Mouse (Mus musculus) cerebral cortex, adult 2 months (tissue): Measurements from ENCODE around the gene Glrx.

ENCODE experiments used
- WGBS: fragments of 180-500 bp; shearing (Covaris S2); methylation state at CpG from one replicate; pipeline ENCODE4 v1.1.7; 2018; 5-methylcytosine and 5-hydroxymethylcytosine counted together

Gene Glrx

DNA sequence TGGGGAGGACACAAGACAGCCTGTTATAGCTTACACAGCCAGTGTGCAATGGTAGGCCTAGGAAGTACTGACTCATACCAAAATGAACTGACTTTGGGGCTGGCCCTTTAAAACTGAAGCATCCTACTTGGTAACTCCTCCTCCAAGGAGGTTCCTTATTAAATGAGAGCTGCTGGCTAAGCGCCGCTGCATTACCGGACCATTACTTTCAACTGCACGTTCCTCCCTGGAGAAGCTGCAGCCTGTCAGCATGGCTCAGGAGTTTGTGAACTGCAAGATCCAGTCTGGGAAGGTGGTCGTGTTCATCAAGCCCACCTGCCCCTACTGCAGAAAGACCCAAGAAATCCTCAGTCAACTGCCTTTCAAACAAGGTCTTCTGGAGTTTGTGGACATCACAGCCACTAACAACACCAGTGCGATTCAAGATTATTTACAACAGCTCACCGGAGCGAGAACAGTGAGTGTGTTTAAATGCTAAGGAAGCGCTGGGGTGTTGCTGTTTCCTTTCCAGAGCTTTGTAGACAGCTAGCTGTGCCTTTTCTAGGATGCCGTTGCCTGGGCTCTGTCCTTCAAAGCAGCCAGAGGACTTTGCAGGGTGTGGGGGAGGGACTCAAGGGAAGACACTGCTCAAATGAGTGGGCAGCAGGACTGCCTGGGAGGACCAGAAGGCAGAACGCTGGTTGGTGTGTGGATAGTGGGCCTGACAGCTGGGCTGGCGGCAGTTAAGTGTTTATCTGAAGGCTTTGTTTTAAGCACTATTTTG lies at the start of gene Glrx:
TSS of gene Glrx (plus strand) at position 150 of the 763 bp plus-strand sequence.
- under 1% methylated on average over 12 of the region's 12 CpGs for WGBS

DNA sequence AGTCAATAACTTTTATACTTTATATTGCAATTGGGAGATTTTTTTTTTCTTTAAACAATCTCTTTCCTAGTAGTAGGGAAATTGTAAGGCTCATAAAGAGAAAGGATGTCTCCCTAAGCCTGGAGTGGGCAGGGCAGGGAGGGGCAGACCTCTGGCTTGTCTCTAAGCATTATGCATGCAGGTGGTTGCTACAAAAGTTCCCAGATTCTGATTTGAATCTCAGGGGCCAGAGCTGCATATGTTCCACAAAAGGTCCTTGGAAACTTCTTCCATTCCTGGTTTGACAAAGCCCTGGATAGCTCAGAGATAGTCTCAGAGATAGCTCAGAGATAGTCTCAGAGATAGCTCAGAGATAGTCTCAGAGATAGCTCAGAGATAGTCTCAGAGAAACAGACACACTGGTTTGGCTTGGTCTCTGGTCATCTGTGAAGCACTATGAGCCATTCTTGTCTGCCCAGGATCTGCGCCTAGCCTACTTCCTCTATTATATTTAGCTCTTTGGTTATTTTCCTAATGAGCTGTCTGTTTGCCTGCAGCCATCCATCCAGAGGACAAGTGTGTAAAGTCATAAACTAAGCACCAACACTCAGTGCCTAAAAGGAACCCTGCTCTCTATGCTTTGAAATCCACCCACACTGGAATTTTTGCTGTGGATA lies 49.0 kb upstream of the Glrx start:
- 44% methylated on average over 1 of the region's 1 CpGs for WGBS

DNA sequence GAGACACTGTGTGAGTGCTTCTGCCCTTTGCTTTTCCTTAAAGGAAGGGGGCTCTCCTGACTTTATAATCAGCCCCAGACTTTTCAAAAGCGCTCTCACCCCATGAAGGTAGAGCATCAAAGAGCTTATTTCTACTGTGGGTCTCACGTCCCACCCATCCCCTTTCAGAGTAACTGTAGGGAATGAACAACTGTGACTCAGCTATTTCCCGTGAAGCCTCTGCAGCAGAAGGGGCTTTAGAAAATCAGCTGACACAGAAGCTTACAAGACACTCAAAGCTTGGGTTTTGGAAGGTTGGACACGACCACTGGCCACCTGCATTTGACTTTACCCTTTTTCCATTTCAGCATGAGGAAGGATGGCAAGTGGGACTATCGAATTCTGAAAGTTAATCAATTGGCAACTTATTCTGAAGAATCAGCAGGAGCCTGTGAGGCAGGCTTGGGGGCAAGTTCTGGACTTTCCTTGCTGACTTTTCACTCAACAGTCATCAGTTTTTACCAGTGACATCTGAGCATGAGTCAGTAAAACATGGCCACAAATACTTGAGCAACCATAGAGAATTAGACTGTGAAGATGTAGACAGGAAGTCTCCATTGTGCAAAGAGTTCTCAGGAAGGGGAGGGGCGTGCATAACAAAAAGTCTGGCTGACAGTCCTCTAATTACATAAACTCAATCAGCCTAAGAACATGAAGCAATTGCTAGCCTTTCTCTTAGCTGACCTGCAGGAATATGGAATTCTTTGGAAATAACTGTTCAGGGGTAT lies 45.6 kb upstream of the Glrx start:
- WGBS, result 78% methylated on average over 6 of the region's 6 CpGs

DNA sequence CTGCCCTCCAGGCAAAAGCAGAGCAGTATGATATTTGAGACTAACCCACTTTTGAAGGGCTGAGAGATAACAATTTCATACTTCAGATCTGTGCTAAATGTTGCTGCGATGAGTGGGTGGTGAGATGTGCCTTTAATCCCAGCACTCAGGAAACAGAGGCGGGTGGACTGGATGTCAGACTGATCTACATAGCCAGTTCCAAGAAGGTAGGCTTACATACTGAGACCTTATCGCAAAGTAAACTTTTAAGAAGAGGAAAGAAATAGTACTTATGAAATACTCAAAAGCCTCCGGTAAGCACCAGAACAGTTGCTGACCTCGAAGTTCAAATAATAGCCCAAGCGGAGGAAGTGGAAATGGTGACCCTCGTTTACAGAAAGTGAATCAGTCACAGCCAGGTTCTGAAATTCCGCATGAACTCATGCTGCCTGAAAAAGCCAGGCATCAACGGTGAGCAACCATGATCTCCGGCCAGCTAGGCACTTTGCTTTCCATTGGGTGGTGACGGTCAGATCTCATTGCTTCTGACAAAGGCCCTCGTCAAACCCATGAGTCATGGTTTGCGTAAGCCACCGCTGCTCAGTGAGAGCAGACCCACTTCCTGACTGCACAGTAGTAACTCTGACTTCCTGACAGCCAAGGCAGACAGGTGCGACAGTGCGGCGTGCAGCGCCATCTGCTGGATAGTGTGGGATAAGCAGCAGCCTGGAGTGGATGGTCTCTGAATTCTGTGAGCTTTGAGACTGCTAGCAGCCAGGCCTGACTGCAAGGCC lies 42.1 kb upstream of the Glrx start:
- 19% methylated on average over 18 of the region's 18 CpGs for WGBS

DNA sequence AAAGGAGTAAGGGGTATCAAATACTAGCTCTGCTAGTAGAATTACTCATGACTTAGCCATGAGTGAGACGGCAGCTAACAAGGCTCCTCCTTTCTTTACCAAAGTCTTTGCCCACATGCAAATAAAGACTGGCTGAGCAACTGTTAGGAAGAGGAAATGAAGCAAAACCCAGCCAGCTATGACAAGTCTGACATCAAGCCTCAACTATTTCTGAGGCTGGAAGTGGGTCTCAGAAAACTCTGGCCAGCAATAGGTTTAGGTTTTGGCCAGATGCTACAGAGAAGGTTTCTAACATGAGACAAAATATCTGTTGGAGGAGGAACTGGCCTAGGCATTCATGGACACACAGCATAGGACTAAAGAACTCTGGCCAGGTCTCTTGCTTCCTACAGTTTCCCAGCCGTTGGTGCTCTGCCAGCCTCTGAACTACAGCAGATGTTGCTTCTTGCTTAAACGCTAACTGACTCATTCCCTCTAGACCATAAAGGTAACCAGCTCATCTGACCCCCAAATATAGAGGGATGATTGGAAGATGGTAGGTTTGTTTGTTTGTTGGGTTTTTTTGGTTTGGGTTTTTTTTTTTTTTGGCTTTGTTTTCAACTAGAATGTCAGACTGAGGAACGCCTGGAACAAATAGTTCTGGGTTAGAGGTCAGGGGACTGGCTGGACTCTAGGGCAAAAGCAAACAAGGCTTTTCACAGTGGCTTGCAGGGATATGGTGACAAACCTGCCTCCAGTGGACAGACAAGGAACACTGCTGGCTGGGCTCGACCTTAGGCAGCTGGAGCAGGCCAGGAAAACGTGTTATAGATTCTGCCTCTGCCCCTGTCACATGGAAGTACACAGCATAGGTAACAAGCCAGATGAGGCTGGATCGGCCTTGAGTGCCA lies 41.0 kb upstream of the Glrx start:
- WGBS, result 63% methylated on average over 7 of the region's 7 CpGs

DNA sequence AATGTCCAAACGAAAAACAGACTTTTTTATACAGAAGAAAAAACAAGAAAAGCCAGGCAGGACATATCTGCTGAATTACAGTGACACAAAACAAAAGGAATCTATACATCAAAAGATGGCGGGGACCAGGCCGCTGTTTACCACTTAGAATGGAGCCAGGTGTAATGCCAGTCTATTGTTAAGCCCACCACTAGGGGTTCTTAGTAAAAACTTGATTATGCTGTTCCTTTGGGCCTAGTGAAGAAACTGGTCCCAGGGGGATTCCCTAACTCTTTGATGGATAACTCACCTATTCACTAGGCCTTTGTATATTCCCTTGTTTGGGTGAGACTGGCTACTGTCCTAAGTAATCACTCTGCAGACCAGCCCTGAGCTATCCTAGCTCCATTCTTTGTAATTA lies 40.2 kb upstream of the Glrx start:
- 89% methylated on average over 3 of the region's 3 CpGs for WGBS

- 71% methylated on average over 1 of the region's 1 CpGs for WGBS
These were observed 31.7 kb upstream of the Glrx start for GRCm38 (mm10) chr13:75807969-75808368.

DNA sequence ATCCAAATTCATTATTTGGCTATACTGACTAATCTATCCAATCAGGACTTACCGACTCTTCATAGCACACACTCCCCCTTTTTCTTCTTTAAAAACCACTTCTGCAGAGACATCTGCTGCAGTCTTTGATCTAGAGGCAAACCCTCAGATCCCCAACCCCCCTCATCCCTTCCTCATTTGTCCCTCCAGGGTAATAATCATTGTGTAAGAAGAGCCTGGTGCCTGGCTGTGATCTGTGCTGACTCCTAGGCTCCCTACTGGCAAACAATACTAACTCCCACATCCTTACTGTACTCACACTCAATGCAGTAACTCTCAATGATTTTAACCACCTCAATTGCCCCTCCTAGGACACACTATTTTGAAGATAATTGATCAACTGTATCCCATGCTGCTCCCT lies 29.7 kb upstream of the Glrx start:
- WGBS, result 82% methylated on average over 1 of the region's 1 CpGs

DNA sequence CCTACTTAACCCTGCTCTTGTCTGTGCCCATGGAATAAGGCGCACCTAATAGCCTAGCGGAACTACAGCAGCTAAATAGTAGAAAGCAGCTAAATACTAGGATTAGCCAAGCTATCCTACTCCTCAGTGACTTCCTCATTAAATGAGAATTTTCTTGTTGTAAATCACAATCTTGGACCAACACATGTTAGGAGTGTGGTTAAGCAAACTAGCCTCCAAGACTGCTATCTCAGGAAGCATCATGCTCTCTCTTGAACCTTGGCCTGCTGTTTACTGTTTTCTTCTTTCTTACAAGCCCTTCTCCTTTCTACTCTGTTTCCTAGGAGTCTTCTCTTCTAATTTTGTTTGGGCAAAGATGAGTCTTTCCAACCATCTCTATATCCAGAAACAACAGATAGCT lies 22.5 kb upstream of the Glrx start:
- 97% methylated on average over 2 of the region's 2 CpGs for WGBS

GRCm38 (mm10) chr13:75818486-75818885 lies 21.2 kb upstream of the Glrx start:
- 45% methylated on average over 3 of the region's 3 CpGs for WGBS

DNA sequence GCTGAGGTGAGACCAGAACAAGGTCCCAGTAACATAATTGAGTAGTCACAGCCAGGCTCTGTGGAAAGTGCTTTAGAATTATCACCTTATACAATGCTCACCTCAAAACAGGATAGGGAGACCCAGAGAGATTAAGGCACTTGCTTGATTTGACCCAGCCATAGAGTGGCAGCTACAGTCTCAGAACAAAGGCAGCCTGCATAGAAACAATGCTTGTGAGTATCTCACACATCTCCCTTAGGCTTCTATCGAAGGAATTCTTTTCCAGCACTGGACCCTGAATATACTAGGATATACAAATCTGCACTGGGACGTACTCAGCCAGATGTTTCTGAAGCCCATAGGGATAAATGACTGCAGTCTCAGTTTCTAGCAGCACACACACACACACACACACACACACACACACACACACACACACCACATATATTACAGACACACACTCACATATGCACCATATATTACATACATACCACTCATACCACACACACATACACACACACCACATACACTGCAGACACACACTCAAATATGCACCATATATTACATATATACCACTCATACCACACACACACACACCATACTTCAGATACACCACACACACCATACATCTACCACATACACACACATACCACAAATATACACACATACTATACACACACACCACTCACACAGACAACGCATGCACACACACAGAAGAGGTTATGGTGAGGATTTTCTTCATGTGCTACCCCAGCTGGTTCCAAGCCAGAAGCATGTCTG lies 20.5 kb upstream of the Glrx start:
- 76% methylated on average over 3 of the region's 3 CpGs for WGBS

GRCm38 (mm10) chr13:75822366-75822765 lies 17.3 kb upstream of the Glrx start:
- WGBS, result 98% methylated on average over 4 of the region's 4 CpGs

- WGBS, result 87% methylated on average over 9 of the region's 9 CpGs
These were observed 16.5 kb upstream of the Glrx start for GRCm38 (mm10) chr13:75823201-75823600.

DNA sequence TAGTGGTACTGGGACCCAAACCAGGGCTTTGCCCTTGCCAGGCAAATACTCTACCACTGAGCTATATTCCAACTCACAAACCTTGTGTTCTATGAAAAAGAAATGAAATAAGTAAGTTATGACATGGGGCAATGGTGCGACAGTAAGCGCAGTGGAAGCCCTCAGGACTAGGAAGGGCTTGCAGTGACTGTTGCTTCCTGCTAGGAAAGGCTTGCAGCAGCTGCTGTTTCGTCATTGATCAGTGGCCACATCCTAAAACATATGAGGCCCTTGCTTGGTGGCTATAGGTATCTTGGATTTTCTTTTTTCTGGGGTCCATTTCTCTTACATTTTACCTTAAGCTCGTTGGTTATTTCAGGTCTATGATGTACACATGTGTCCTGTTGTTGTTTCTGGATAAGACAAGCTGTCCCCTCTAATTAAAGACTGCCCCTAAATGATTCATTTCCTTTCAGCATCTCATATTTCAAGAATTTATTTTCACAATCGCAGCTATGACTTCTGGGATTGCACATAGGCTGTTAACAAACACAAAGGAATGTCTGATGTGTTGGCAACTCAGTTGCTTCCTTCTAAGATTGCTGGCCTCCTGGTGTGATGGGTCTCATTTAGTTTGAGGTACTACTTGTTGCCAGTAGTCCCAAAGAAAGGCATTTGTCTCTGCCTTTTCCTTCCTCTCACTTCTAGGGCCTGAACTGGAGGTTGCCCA lies 14.9 kb upstream of the Glrx start:
- 78% methylated on average over 5 of the region's 5 CpGs for WGBS

GRCm38 (mm10) chr13:75825388-75825787 lies 14.3 kb upstream of the Glrx start:
- WGBS, result 84% methylated on average over 1 of the region's 1 CpGs

- 90% methylated on average over 1 of the region's 1 CpGs for WGBS
These were observed 9.0 kb upstream of the Glrx start for GRCm38 (mm10) chr13:75830708-75831107.

DNA sequence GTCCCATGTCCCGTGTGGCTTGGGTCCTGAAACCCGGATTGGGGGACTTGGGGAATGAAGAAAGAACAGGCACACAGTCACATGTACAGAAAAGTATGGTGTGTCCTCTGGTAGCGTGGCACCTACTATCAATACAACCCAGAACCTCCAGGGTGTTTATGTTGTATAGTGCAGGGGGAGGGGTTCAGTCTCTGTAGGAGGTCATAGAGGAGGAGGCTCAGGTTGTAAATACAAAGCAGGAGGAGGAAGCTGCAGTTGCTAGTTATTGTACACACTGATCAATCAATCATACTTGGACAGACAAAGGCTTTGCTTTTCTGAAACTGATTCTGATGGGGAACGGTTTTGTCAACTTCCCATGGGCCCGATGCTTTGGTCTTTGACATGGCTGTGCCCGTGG lies 8.0 kb upstream of the Glrx start:
- WGBS, result 91% methylated on average over 6 of the region's 6 CpGs

- WGBS, result 80% methylated on average over 2 of the region's 2 CpGs
These were observed 4.2 kb upstream of the Glrx start for GRCm38 (mm10) chr13:75835461-75835860.

DNA sequence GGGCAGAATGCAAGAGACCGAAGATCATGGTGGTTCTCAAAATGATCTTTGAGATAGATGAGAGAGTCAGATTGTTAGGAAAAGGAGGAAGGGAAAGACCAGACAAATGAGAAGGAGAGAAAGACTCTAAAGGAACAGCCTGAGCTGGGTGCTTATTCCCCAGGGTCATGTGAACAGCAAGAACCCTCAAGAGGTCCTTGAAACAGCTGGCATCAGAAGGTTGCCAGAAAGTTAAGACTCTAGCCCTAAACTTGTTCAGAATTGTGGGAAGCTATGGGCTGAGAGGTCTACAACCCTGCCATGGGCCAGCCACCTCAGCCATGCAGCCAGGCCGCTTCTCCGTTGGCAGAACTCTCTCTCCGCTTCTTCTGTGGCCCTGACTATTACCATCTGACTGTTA lies 1.2 kb upstream of the Glrx start:
- 98% methylated on average over 4 of the region's 4 CpGs for whole genome bisulfite sequencing
